Mouse (Mus musculus) ZHBTc4 (cell line): ENCODE results near the gene Krt28.

Experiments
- DNase-seq: peaks from one replicate; pipeline ENCODE4 v3.0.0-alpha.2; 2011; ENCODE audit warnings: low read depth, low spot score

Krt28 gene

GRCm38 (mm10) chr11:99374803-99375202 lies at the start of gene Krt28:
Gene Krt28, minus strand, starts transcription at chr11:99374903.
- DNase-seq = no peak

GRCm38 (mm10) chr11:99422159-99422558 lies 47.5 kb upstream of the Krt28 start, which contains the start of gene Krt12:
Gene Krt12, minus strand, starts transcription at chr11:99422259.
- DNase-seq = no peak

- no peak for DNase-seq
These were observed 45.9 kb upstream of the Krt28 start for GRCm38 (mm10) chr11:99420586-99420985.

- no peak for DNase-seq
These were observed 43.1 kb upstream of the Krt28 start for GRCm38 (mm10) chr11:99417819-99418218.

GRCm38 (mm10) chr11:99416902-99417301 lies 42.2 kb upstream of the Krt28 start:
- no peak for DNase-seq

- no peak for DNase-seq
These were observed 39.9 kb upstream of the Krt28 start for GRCm38 (mm10) chr11:99414463-99415147.

GRCm38 (mm10) chr11:99413247-99413646 lies 38.5 kb upstream of the Krt28 start:
- DNase-seq = peak; percentile 53

- no peak for DNase-seq
These were observed 31.5 kb upstream of the Krt28 start for GRCm38 (mm10) chr11:99406186-99406585.

- DNase-seq = no peak
These were observed 25.4 kb upstream of the Krt28 start for GRCm38 (mm10) chr11:99399956-99400549.

GRCm38 (mm10) chr11:99398832-99399231 lies 24.1 kb upstream of the Krt28 start:
- no peak for DNase-seq

- no peak for DNase-seq
These were observed 23.4 kb upstream of the Krt28 start for GRCm38 (mm10) chr11:99398084-99398483.

- no peak for DNase-seq
These were observed 22.0 kb upstream of the Krt28 start for GRCm38 (mm10) chr11:99396661-99397060.

- no peak for DNase-seq
These were observed 21.3 kb upstream of the Krt28 start for GRCm38 (mm10) chr11:99396034-99396433.

- DNase-seq = no peak
These were observed 17.8 kb upstream of the Krt28 start for GRCm38 (mm10) chr11:99392492-99392891.

GRCm38 (mm10) chr11:99391375-99391774 lies 16.7 kb upstream of the Krt28 start:
- no peak for DNase-seq

GRCm38 (mm10) chr11:99390866-99391265 lies 16.2 kb upstream of the Krt28 start:
- DNase-seq = no peak

- DNase-seq = peak; percentile 31
These were observed 14.6 kb upstream of the Krt28 start, which contains the start of gene Krt10 for GRCm38 (mm10) chr11:99389264-99389663. Gene Krt10, minus strand, starts transcription at chr11:99389364.

GRCm38 (mm10) chr11:99388661-99389060 lies 14.0 kb upstream of the Krt28 start:
- DNase-seq = no peak

GRCm38 (mm10) chr11:99385813-99386721 lies 11.4 kb upstream of the Krt28 start:
- peak; percentile 91 for DNase-seq

- peak; percentile 84 for DNase-seq
These were observed 4.9 kb upstream of the Krt28 start for GRCm38 (mm10) chr11:99379568-99379967.

GRCm38 (mm10) chr11:99369853-99370451 lies 4.8 kb downstream of the Krt28 start:
- no peak for DNase-seq

GRCm38 (mm10) chr11:99369229-99369628 lies 5.5 kb downstream of the Krt28 start:
- peak; percentile 84 for DNase-seq
